Mouse (Mus musculus): ENCODE measurements around the gene Tex46. TPM values are rescaled to one million over a fixed set of nuclear protein-coding genes. Genes with fewer than 3 reads are reported as not detected.

The Tex46 gene
- total RNA-seq, 2 experiments from 2014 or later, result not detected

Small RNA genes within 50 kb of the gene (microRNA-seq; reads per million reads assigned to microRNA genes)
- 0 reads per million in 2 experiments for gene Gm22180

Other genes with a start within 250 kb of the Tex46 start
- 1 to 10 TPM in 1 of 2 experiments, under 1 TPM in 1; 0.56 to 1.2 TPM for gene Htr1d, start 186.9 kb upstream of the Tex46 start, total RNA-seq (2021)
- gene 6030445D17Rik, start 148.2 kb upstream of the Tex46 start, total RNA-seq (2021), result under 1 TPM; 0.51 to 0.77 TPM
- gene Luzp1, start 140.7 kb upstream of the Tex46 start, total RNA-seq (2021), result 10 to 100 TPM; 86.4 to 87.2 TPM
- 10 to 100 TPM; 80.1 to 83.4 TPM for gene Kdm1a, start 7.7 kb upstream of the Tex46 start, total RNA-seq (2021)
- not detected for gene Lactbl1, start 12.2 kb downstream of the Tex46 start, total RNA-seq (2021)
- gene Ephb2, start 225.6 kb downstream of the Tex46 start, total RNA-seq (2021), result 10 to 100 TPM; 21.2 to 21.3 TPM